Mouse (Mus musculus) central nervous system, embryonic 11.5 days (tissue): ENCODE measurements around the gene Cpsf2. TPM values are rescaled to one million over a fixed set of nuclear protein-coding genes. Genes with fewer than 3 reads are reported as not detected.

ENCODE experiments used
- polyA plus RNA-seq: library from polyadenylated mRNA; depleted of rRNA; stranded (reverse); fragments of >200 nt; gene quantifications from 2 replicates; pipeline ENCODE4 v1.2.3, GENCODE M21; 2012; rRNA removed

Gene Cpsf2
- polyA plus RNA-seq = 27.7 and 32.2 TPM in 2 replicates

GRCm38 (mm10) chr12:101975601-101976571 lies at the start of gene Cpsf2:
Gene Cpsf2 (plus strand): TSS chr12:101975988.

GRCm38 (mm10) chr12:101957942-101958544 lies 17.7 kb upstream of the Cpsf2 start, which contains the start of gene Atxn3:
Gene Atxn3 (minus strand): TSS chr12:101958246.

Other genes with a start within 250 kb of the Cpsf2 start
- gene Fbln5, start 156.9 kb upstream of the Cpsf2 start, polyA plus RNA-seq = 7.0 and 16.2 TPM in 2 replicates
- gene Trip11, start 62.7 kb upstream of the Cpsf2 start, polyA plus RNA-seq = 7.1 and 9.7 TPM in 2 replicates
- 13.6 and 16.4 TPM in 2 replicates for gene Atxn3, start 17.7 kb upstream of the Cpsf2 start, polyA plus RNA-seq
- gene Slc24a4, start 152.7 kb downstream of the Cpsf2 start, polyA plus RNA-seq = 0.29 and 0.39 TPM in 2 replicates